Mouse (Mus musculus) megakaryocyte, embryonic 14.5 days (primary cell): ENCODE measurements around the gene Prr3.

ENCODE experiments used
- FLI1 ChIP-seq: IDR thresholded peaks from 2 replicates; pipeline ENCODE4 v1.6.1; 2012; ENCODE audit warnings: low read length, inconsistent platforms, mixed read lengths
- GATA1 ChIP-seq: IDR thresholded peaks from 3 replicates; pipeline ENCODE4 v1.6.1; 2012; ENCODE audit warnings: mixed read lengths, low read length, inconsistent platforms, borderline replicate concordance

DNA sequence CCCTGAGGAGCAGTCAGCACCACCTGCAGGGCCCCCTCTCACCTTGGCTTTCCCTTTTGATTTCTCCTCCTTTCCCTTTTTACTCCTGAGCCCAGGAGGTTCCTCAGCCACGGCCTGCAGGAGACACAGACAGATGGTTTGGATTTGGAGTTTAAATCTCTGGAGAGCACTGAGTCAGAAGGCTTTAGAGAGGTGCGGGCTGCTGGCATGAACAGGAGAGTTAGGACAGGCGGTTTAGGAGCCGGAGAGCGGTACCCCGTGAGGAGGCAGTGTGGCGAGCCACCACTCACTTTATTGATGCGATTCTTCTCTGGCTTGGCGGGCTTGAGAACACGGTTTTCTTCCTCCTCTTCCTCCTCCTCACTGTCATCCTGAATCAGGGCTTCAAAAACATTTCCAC lies 16.8 kb downstream of the Prr3 start:
- TF ChIP-seq GATA1: no peak
- TF ChIP-seq FLI1: no peak
